Mouse (Mus musculus) central nervous system, embryonic 14 days (tissue): ENCODE data around the gene Cd274. TPM values are rescaled to one million over a fixed set of nuclear protein-coding genes. Genes with fewer than 3 reads are reported as not detected.

Experiments used
- polyA plus RNA-seq: library from polyadenylated mRNA; depleted of rRNA; stranded (reverse); fragments of >200 nt; gene quantifications from 2 replicates; pipeline ENCODE4 v1.2.3, GENCODE M21; 2012; rRNA removed

Cd274 gene
- polyA plus RNA-seq: 0.95 and 1.6 TPM in 2 replicates

GRCm38 (mm10) chr19:29366969-29367622 lies at the start of gene Cd274, which contains the start of gene Plgrkt:
TSS of gene Cd274 (plus strand) at chr19:29367455.
TSS of gene Plgrkt (minus strand) at chr19:29367390.

GRCm38 (mm10) chr19:29325053-29325851 lies 42.0 kb upstream of the Cd274 start, which contains the start of gene Insl6:
TSS of gene Insl6 (minus strand) at chr19:29325356.

GRCm38 (mm10) chr19:29334068-29334745 lies 33.0 kb upstream of the Cd274 start, which contains the start of gene Rln1:
TSS of gene Rln1 (minus strand) at chr19:29334670.

DNA sequence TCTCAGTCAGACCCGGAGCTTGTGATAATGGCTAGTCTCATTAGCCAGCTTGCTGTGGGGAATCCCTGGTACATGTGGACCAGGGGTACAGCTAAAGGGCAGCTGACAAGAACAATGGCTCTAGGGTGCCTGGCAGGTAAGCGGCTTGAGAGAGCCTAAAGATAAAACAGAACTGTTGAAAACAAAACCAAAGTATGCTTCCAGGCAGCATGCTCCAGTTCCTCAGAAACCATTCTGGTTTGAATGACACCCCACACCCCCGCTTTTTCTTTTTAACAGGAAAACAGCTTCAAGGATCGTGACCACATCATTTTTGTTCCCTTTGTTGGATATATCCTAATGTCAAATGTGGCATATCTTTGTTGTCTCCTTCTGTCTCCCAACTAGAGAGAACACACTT lies 43.4 kb downstream of the Cd274 start, which contains the start of gene Pdcd1lg2:
Gene Pdcd1lg2, plus strand, starts transcription at position 301 of the 400 bp plus-strand sequence.

Other genes starting within 250 kb of the Cd274 start
- 26.7 and 28.9 TPM in 2 replicates for gene Jak2, start 115.6 kb upstream of the Cd274 start, polyA plus RNA-seq
- 1.1 and 1.6 TPM in 2 replicates for gene Insl6, start 42.1 kb upstream of the Cd274 start, polyA plus RNA-seq
- gene Rln1, start 32.8 kb upstream of the Cd274 start, polyA plus RNA-seq: 1.4 and 1.7 TPM in 2 replicates
- 55.8 and 63.9 TPM in 2 replicates for gene Plgrkt, start 65 bp upstream of the Cd274 start, polyA plus RNA-seq
- 0.06 TPM in 1 of 2 replicates, not detected in the other for gene Pdcd1lg2, start 43.5 kb downstream of the Cd274 start, polyA plus RNA-seq
- gene Ric1, start 154.8 kb downstream of the Cd274 start, polyA plus RNA-seq: 22.4 and 27.0 TPM in 2 replicates